Mouse (Mus musculus) limb, embryonic 11.5 days (tissue): ENCODE data around the gene Klhl9. TPM values are rescaled to one million over a fixed set of nuclear protein-coding genes. Genes with fewer than 3 reads are reported as not detected.
A peak's percentile ranks its signal among the peaks of the same experiment; 100 is the strongest.

ENCODE experiments used
- ATAC-seq: fragments of 200-750 bp; cut with Nextera tagmentation; 2 replicates; pipeline ENCODE4 v1.8.0; 2017; ENCODE audit warnings: low read depth; ENCODE audit not compliant: insufficient number of reproducible peaks, low FRiP score, low TSS enrichment
- DNase-seq: peaks from one replicate; pipeline ENCODE4 v3.0.0-alpha.2; 2015; ENCODE audit warnings: low spot score
- H3K27ac ChIP-seq: fragments of 300-500 bp; sonication (generic); replicated peaks from 2 replicates; pipeline ENCODE4 v1.5.1; 2014; ENCODE audit warnings: low read depth, mild to moderate bottlenecking, low read length
- H3K27me3 ChIP-seq: fragments of 300-500 bp; sonication (generic); 2 replicates; pipeline ENCODE4 v1.6.1; 2014; ENCODE audit warnings: mild to moderate bottlenecking, low read length, mixed read lengths; ENCODE audit not compliant: control insufficient read depth, insufficient read depth
- H3K36me3 ChIP-seq: fragments of 300-500 bp; sonication (generic); 2 replicates; pipeline ENCODE4 v1.6.1; 2014; ENCODE audit warnings: mild to moderate bottlenecking, low read length, moderate library complexity, mixed read lengths; ENCODE audit not compliant: control insufficient read depth, insufficient read depth
- H3K4me1 ChIP-seq: fragments of 300-500 bp; sonication (generic); 2 replicates; pipeline ENCODE4 v1.6.1; 2014; ENCODE audit warnings: low read length, mixed read lengths; ENCODE audit not compliant: control insufficient read depth, insufficient read depth
- H3K4me2 ChIP-seq: fragments of 300-500 bp; sonication (generic); 2 replicates; pipeline ENCODE4 v1.6.1; 2014; ENCODE audit warnings: low read depth, mild to moderate bottlenecking, moderate library complexity; ENCODE audit not compliant: severe bottlenecking
- H3K4me3 ChIP-seq: fragments of 300-500 bp; sonication (generic); 2 replicates; pipeline ENCODE4 v1.5.1; 2014; ENCODE audit warnings: low read depth, low read length
- H3K9ac ChIP-seq: fragments of 300-500 bp; sonication (generic); 2 replicates; pipeline ENCODE4 v1.6.1; 2014; ENCODE audit warnings: mild to moderate bottlenecking, low read length
- H3K9me3 ChIP-seq: fragments of 300-500 bp; sonication (generic); 2 replicates; pipeline ENCODE4 v1.6.1; 2016; ENCODE audit warnings: low read length; ENCODE audit not compliant: control insufficient read depth
- WGBS: fragments of 180-500 bp; shearing (Covaris S2); extraction: QIAGEN DNeasy Blood & Tissue Kit; methylation state at CpG from one replicate; pipeline ENCODE4 v1.1.7; 2014; 5-methylcytosine and 5-hydroxymethylcytosine counted together
- polyA plus RNA-seq: library from polyadenylated mRNA; unstranded; fragments of >200 nt; fragmentation: Nextera tagmentation; extraction: Ambion mirVana; gene quantifications from 2 replicates; pipeline ENCODE4 v1.2.1, GENCODE M21; 2014

Gene Klhl9
- polyA plus RNA-seq, 1 experiment from 2014 or later, result 139 TPM

DNA sequence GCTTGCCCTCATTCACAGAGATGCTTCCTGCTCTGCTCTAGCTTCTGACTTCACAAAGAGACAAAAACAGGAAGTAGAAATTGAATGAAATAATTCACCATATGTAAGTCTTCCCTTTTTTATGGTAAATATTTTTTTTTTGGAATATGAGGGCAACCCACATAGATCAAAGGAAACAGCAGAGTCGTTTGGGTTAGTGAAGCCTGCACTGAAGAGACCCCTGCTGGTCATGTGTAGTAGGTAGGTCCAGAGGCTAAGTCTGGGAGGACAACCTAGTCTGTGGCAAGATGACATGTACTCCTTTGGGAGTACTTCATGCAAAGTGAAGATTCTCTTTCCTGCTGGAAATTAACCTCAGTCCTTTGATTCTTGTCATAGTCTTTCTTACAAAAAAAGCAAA, 5.1 kb upstream of the Klhl9 start:
- no peak overlapping the region for H3K4me3 ChIP-seq

DNA sequence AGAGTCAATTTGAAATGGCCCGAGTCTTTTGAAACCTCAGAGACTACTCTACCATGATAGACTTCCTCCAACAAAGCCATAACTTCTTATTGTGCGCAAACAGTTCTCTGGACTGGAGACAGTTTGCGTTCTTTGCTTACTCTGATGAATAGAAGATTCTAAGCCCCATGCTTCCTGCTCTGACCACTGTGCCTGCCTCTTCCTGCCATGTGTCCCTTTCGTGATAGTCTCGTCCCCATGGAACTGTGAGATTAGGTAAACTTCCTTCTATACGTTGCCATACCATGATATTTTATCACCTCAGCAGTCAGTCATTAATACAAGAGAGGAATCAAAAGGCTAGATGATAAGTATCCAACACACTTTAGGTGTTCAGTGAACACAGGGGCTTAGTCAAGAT, 4.5 kb upstream of the Klhl9 start:
- no peaks in the 10 kb centered on the region for H3K27me3 ChIP-seq
- no peaks in the 10 kb centered on the region for H3K4me1 ChIP-seq
- H3K9ac ChIP-seq, result no peak overlapping the region
- DNase-seq (no peak), ATAC-seq (no peak)
- no peak overlapping the region for H3K4me3 ChIP-seq
- H3K36me3 ChIP-seq, result no peaks in the 10 kb centered on the region
- no peaks in the 10 kb centered on the region for H3K9me3 ChIP-seq
- H3K27ac ChIP-seq, result no peak overlapping the region
- no peak overlapping the region for H3K4me2 ChIP-seq
- 89% methylated on average over 6 of the region's 6 CpGs for WGBS

More for the DNA sequence above, 5.1 kb upstream of the Klhl9 start:
- Histone ChIP-seq H3K27me3 (no peaks in the 10 kb centered on the region), H3K9ac (no peak overlapping the region), H3K4me2 (no peak overlapping the region), H3K4me1 (no peaks in the 10 kb centered on the region), H3K27ac (no peak overlapping the region), H3K36me3 (no peaks in the 10 kb centered on the region), H3K9me3 (no peaks in the 10 kb centered on the region)
- DNase-seq (no peak), ATAC-seq (0 out of 2 replicates have a peak, but pooled peaks have one; percentile 67)
- 0% methylated on average over 1 of the region's 1 CpGs for WGBS

DNA sequence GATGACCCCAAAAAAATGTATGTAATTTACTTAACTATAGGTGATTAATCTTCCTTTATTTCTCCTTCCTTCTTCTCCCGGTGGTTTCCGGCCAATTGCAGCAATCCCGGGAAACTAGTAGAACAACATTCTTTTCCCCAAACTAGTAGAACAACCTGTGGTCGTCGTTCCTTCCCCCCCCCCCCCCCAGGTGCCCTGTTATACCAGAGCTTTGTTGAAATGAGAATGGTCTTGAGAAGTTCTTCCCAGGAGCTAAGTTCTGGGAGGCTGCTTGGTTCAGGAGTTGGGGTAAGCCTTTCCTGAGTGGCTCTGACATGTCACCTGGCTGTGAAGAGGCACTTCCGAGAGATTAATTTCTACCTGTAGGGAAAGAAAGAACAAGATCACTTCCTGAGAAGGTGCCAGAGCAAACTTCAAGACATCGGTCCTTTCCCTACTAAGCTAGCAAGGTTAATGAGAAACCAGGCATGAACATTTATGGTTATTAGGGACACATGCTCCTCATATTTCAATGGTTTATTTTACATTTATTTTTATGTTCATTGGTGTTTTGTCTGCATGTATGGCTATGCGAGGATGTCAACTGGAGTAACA, 1.3 kb upstream of the Klhl9 start:
- H3K27ac ChIP-seq, result no peak overlapping the region

GRCm38 (mm10) chr4:88718715-88719114, 3.5 kb downstream of the Klhl9 start:
- Histone ChIP-seq H3K4me2 (peak overlapping the region; percentile 31), H3K4me3 (no peak overlapping the region), H3K9me3 (0 out of 2 replicates have a peak, but pooled peaks cover 2% of the 10 kb centered on the region), H3K9ac (no peak overlapping the region), H3K27me3 (no peaks in the 10 kb centered on the region), H3K27ac (no peak overlapping the region), H3K4me1 (peaks cover 18% of the 10 kb centered on the region), H3K36me3 (peaks cover 4% of the 10 kb centered on the region; the same call in 1 of the 2 replicates)
- ATAC-seq (no peak), DNase-seq (no peak)
- 83% methylated on average over 1 of the region's 1 CpGs for WGBS

More for the DNA sequence above, 1.3 kb upstream of the Klhl9 start:
- no peak overlapping the region for H3K9ac ChIP-seq
- no peak overlapping the region for H3K4me2 ChIP-seq
- H3K27me3 ChIP-seq, result no peaks in the 10 kb centered on the region
- peaks cover 17% of the 10 kb centered on the region for H3K4me1 ChIP-seq
- no peaks in the 10 kb centered on the region; the same call in 1 of the 2 replicates for H3K36me3 ChIP-seq
- ATAC-seq (no peak), DNase-seq (no peak)
- no peaks in the 10 kb centered on the region for H3K9me3 ChIP-seq
- H3K4me3 ChIP-seq, result no peak overlapping the region
- 64% methylated on average over 8 of the region's 8 CpGs for WGBS

DNA sequence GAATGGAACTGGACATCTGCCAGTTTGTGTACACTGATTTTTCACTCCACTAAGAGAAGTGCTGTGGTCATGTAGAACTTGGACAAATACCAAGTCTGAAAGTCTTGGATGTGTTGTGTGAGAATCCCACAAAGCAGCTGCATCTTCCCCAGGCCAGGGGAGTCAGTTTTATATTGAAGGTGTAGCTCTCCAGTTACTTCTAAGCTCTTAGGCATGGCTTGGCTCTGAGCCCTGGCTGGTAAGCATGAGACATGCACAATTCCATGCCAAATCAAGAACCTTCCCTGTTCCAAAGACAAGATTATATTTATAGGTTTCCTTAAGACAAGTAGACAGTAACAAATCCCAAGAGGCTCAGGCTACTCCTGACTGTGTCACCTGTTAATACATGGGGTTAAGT, 7.2 kb downstream of the Klhl9 start:
- ATAC-seq, result no peak
- DNase-seq, result no peak

GRCm38 (mm10) chr4:88714281-88714680, 8.0 kb downstream of the Klhl9 start:
- 85% methylated on average over 1 of the region's 1 CpGs for WGBS
- Histone ChIP-seq H3K4me2 (no peak overlapping the region), H3K4me1 (peaks cover 5% of the 10 kb centered on the region; the same call in 1 of the 2 replicates), H3K27ac (no peak overlapping the region), H3K4me3 (no peak overlapping the region), H3K9me3 (0 out of 2 replicates have a peak, but pooled peaks cover 2% of the 10 kb centered on the region), H3K27me3 (no peaks in the 10 kb centered on the region), H3K36me3 (peaks cover 4% of the 10 kb centered on the region; the same call in 1 of the 2 replicates), H3K9ac (no peak overlapping the region)
- no peak for ATAC-seq
- no peak for DNase-seq

More for the DNA sequence above, 7.2 kb downstream of the Klhl9 start:
- Histone ChIP-seq H3K4me2 (no peak overlapping the region), H3K9ac (no peak overlapping the region), H3K4me1 (peaks cover 6% of the 10 kb centered on the region; the same call in 1 of the 2 replicates), H3K36me3 (peaks cover 4% of the 10 kb centered on the region; the same call in 1 of the 2 replicates), H3K9me3 (0 out of 2 replicates have a peak, but pooled peaks cover 2% of the 10 kb centered on the region), H3K27ac (no peak overlapping the region), H3K4me3 (no peak overlapping the region), H3K27me3 (no peaks in the 10 kb centered on the region)

GRCm38 (mm10) chr4:88707128-88707826, 15.0 kb downstream of the Klhl9 start:
- ATAC-seq (no peak), DNase-seq (no peak)
- H3K36me3 ChIP-seq, result no peaks in the 10 kb centered on the region
- H3K27me3 ChIP-seq, result no peaks in the 10 kb centered on the region
- H3K4me3 ChIP-seq, result no peak overlapping the region
- H3K27ac ChIP-seq, result no peak overlapping the region
- 95% methylated on average over 1 of the region's 1 CpGs for WGBS
- no peak overlapping the region for H3K9ac ChIP-seq
- H3K4me2 ChIP-seq, result no peak overlapping the region
- no peaks in the 10 kb centered on the region for H3K9me3 ChIP-seq
- H3K4me1 ChIP-seq, result no peaks in the 10 kb centered on the region

GRCm38 (mm10) chr4:88705924-88706323, 16.3 kb downstream of the Klhl9 start:
- Histone ChIP-seq H3K36me3 (no peaks in the 10 kb centered on the region), H3K4me1 (no peaks in the 10 kb centered on the region), H3K4me2 (no peak overlapping the region), H3K9me3 (no peaks in the 10 kb centered on the region), H3K9ac (no peak overlapping the region), H3K27ac (no peak overlapping the region), H3K4me3 (no peak overlapping the region), H3K27me3 (no peaks in the 10 kb centered on the region)
- DNase-seq (no peak), ATAC-seq (no peak)
- WGBS, result 26% methylated on average over 3 of the region's 3 CpGs
